Mouse (Mus musculus) left cerebral cortex, postnatal 25 days (tissue): ENCODE results near the gene Dtnbp1. TPM values are rescaled to one million over a fixed set of nuclear protein-coding genes. Genes with fewer than 3 reads are reported as not detected.
A peak's percentile ranks its signal among the peaks of the same experiment; 100 is the strongest.

Experiments used
- DNase-seq, 2 experiments: peaks; one replicate each; pipeline ENCODE4 v3.0.0; 2022; ENCODE audit warnings: low spot score in 2 of 2, mixed read lengths in 1 of 2
- intact Hi-C: fragments of 180-260 bp; cut with DNase I; formaldehyde crosslinking; loops from one replicate; pipeline ENCODE4 v1.15.1; 2025
- total RNA-seq, 2 experiments: library from RNA; stranded (reverse); gene quantifications; 2 replicates each; pipeline ENCODE4 v1.2.3; 2021

Dtnbp1 gene
- total RNA-seq: 10 to 100 TPM; 82.4 to 89.3 TPM

- peak; percentile 47 to 75 for DNase-seq
- intact Hi-C loops: no loop called here
These were observed at the start of gene Dtnbp1 for GRCm38 (mm10) chr13:45001911-45002615. Gene Dtnbp1, minus strand, starts transcription at chr13:45002147.

DNA sequence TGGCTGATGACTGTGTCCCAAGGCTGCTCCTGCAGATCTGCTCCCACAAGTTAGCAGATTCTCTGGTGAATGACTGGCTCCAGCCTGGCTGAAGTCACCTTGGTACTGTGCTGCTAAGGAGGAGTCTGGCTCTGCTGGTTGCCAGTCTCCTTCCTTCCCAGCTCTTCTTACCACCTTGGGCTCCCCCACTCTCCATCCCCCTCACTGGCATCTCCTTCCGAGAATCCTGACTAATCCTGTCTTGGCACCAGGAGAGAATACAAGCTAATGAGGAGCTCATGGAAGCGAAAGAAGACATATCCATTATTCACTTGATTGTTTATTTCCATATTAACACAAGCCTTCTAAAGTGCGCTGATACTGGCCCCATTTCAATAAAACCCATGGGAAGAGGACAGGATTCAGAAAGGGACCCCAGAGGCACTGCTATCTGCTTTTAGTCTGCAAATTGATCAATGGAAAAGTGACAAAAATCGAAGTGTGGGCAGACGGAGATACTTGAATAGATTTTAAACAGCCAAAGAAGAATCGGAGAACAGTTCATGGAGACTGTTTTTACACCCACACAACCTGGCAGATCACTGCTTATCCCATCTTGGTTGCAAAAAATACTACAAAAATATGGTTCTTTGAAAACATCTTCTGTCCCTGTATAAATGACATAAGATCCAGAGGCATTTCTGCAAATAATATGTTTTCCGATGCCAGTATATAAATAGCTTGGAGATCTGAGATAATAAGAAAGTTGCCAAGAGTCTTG is 47.5 kb upstream of the Dtnbp1 start:
- peak; percentile 38 to 76 for DNase-seq
- intact Hi-C loops: loop anchor here (5.0 kb wide), 1 partner anchor 63 kb away; no protein-coding TSS in a partner anchor

DNA sequence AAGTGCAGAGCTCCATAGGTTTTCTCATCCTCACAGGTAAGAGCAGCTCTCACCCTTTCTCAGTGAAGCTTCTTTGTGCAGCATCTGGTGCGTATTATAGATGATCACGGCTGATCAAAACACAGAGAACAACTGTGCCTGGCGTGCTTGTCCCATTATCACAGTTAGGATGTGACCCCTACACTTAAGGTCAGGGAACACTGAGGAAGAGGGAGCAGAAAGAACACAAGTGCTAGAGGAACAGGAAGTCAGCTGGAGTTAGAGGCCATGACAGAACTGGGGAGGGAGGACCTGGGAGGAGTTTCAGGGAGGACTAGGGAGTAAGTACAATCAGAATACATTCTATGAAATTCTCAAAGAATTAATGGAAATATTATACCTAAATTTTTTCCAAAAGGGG is 41.5 kb upstream of the Dtnbp1 start:
- no peak for DNase-seq
- intact Hi-C loops: no loop called here

GRCm38 (mm10) chr13:45040741-45041140 is 38.8 kb upstream of the Dtnbp1 start:
- intact Hi-C loops: no loop called here
- DNase-seq: no peak

- no peak for DNase-seq
- intact Hi-C loops: no loop called here
These were observed 38.2 kb upstream of the Dtnbp1 start for GRCm38 (mm10) chr13:45040195-45040594.

- no peak for DNase-seq
- intact Hi-C loops: no loop called here
These were observed 34.5 kb upstream of the Dtnbp1 start for GRCm38 (mm10) chr13:45036417-45036816.

- intact Hi-C loops: loop anchor here (5.0 kb wide), 1 partner anchor 113 kb away; no protein-coding TSS in a partner anchor
- no peak for DNase-seq
These were observed 32.8 kb upstream of the Dtnbp1 start for GRCm38 (mm10) chr13:45034759-45035158.

DNA sequence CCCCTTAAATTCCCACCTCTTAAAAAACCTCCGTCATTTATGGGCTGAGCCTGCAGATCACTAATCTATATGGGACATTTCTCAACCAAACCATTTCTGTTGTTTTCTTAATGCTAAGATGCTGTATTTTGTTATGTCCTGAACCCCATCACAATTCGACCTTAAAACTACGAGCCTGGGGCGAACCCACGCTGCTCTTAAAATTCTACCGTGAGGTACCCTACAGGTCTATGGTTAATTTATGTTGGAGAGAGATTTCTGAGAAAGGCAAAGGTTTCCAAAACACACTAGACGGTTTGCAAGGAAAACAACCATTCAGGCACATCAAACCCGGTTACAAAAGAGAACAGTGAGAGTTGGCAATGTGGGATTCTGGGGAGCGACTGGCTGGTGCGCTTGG is 31.4 kb upstream of the Dtnbp1 start:
- intact Hi-C loops: loop anchor here (5.0 kb wide), 1 partner anchor 114 kb away; no protein-coding TSS in a partner anchor

GRCm38 (mm10) chr13:45032484-45032883 is 30.5 kb upstream of the Dtnbp1 start:
- DNase-seq: no peak
- intact Hi-C loops: loop anchor here (5.0 kb wide), 1 partner anchor 115 kb away; no protein-coding TSS in a partner anchor

More for the DNA sequence above, 31.4 kb upstream of the Dtnbp1 start:
- DNase-seq: no peak

GRCm38 (mm10) chr13:45031748-45032147 is 29.8 kb upstream of the Dtnbp1 start:
- no peak for DNase-seq
- intact Hi-C loops: loop anchor here (2.0 to 5.0 kb wide), 4 partner anchors 116 to 445 kb away; no protein-coding TSS in a partner anchor

- intact Hi-C loops: loop anchor here (2.0 to 5.0 kb wide), 4 partner anchors 116 to 445 kb away; no protein-coding TSS in a partner anchor
- DNase-seq: peak; percentile 15 to 69
These were observed 29.4 kb upstream of the Dtnbp1 start for GRCm38 (mm10) chr13:45031314-45031713.

DNA sequence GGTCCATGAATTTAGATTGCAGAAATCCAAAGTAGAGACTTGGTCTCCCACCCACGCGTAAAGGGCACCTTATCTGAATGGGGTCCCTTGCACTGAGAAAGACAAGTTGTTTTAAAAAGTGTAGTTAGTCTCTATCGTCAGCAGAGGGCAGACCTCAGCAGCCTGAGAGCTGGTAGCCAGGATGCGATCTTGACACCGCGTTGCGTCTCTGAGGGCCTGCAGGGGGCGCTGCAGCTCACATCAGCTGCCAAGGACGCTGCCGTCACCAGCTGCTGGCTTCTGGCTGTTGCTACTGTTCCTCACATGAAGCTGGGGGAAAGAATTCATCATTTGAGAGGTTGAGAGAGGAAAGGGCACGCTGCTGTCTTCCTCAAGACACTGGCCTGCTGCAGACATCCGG is 28.9 kb upstream of the Dtnbp1 start:
- DNase-seq: peak; percentile 92 to 93
- intact Hi-C loops: loop anchor here (2.0 to 5.0 kb wide), 4 partner anchors 116 to 446 kb away; no protein-coding TSS in a partner anchor

- DNase-seq: no peak
- intact Hi-C loops: loop anchor here (2.0 to 5.0 kb wide), 4 partner anchors 118 to 447 kb away; no protein-coding TSS in a partner anchor
These were observed 27.8 kb upstream of the Dtnbp1 start for GRCm38 (mm10) chr13:45029791-45030190.

DNA sequence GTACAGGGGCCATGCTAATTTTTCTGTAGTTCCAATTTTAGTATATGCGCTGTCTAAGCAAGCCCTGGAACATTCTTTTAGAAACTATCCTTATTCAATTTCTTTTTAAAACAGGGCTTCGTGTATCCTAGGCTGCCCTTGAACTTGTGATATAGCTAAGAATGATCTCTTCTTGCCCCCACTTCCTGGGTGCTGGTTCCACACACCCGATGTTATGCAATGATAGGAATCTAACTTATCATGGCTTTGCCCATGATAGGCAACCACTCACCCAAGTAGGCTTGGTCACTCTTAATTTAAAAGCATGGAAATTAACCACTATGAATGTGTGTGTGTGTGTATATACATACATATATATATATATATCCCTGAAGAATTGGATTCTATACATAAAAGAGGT is 24.3 kb upstream of the Dtnbp1 start:
- DNase-seq: peak in 1 of 2 experiments; percentile 42
- intact Hi-C loops: no loop called here

- no peak for DNase-seq
- intact Hi-C loops: no loop called here
These were observed 22.9 kb upstream of the Dtnbp1 start for GRCm38 (mm10) chr13:45024821-45025220.

- DNase-seq: peak in 1 of 2 experiments; percentile 66
- intact Hi-C loops: no loop called here
These were observed 21.6 kb upstream of the Dtnbp1 start for GRCm38 (mm10) chr13:45023356-45024150.

GRCm38 (mm10) chr13:45008150-45008549 is 6.2 kb upstream of the Dtnbp1 start:
- DNase-seq: no peak
- intact Hi-C loops: no loop called here

DNA sequence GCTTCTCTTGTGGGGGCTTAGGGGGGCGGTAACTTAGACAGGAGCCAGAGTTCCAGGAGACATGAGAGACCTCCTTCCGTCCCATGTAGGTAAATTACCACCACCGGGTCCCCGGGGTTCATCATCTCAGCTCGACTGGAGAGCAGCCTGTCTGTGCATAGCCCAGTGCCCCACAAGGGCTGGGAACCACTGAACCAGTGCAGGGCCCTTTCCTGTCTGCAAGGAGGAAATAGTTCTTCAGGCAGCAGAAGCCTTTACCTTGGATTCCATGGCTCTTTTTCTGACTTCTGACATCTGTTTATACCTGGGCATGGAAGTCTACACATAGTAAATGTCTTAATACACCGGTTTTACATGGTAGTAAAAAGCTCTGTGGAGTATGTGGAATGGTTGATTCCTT is 5.8 kb upstream of the Dtnbp1 start:
- intact Hi-C loops: no loop called here
- DNase-seq: no peak

- intact Hi-C loops: no loop called here
These were observed 4.5 kb upstream of the Dtnbp1 start for GRCm38 (mm10) chr13:45006483-45006882.

GRCm38 (mm10) chr13:45005861-45006260 is 3.9 kb upstream of the Dtnbp1 start:
- no peak for DNase-seq
- intact Hi-C loops: no loop called here

More at GRCm38 (mm10) chr13:45006483-45006882, 4.5 kb upstream of the Dtnbp1 start:
- no peak for DNase-seq
